Mouse (Mus musculus) intestine, embryonic 15.5 days (tissue): ENCODE results near the gene Iqce. TPM values are rescaled to one million over a fixed set of nuclear protein-coding genes. Genes with fewer than 3 reads are reported as not detected.
A peak's percentile ranks its signal among the peaks of the same experiment; 100 is the strongest.

Experiments used
- ATAC-seq: fragments of 200-750 bp; cut with Nextera tagmentation; 2 replicates; pipeline ENCODE4 v1.8.0; 2017; ENCODE audit warnings: moderate TSS enrichment, moderate library complexity
- H3K27ac ChIP-seq: fragments of 300-500 bp; sonication (generic); 2 replicates; pipeline ENCODE4 v1.5.1; 2015; ENCODE audit warnings: mild to moderate bottlenecking, inconsistent platforms
- H3K27me3 ChIP-seq: fragments of 300-500 bp; sonication (generic); replicated peaks from 2 replicates; pipeline ENCODE4 v1.6.1; 2015; ENCODE audit warnings: inconsistent platforms
- H3K36me3 ChIP-seq: fragments of 300-500 bp; sonication (generic); 2 replicates; pipeline ENCODE4 v1.6.1; 2015; ENCODE audit warnings: inconsistent platforms
- H3K4me1 ChIP-seq: fragments of 300-500 bp; sonication (generic); replicated peaks from 2 replicates; pipeline ENCODE4 v1.6.1; 2015; ENCODE audit warnings: inconsistent platforms
- H3K4me2 ChIP-seq: fragments of 300-500 bp; sonication (generic); replicated peaks from 2 replicates; pipeline ENCODE4 v1.6.1; 2015; ENCODE audit warnings: mild to moderate bottlenecking, inconsistent platforms
- H3K4me3 ChIP-seq: fragments of 300-500 bp; sonication (generic); replicated peaks from 2 replicates; pipeline ENCODE4 v1.5.1; 2015; ENCODE audit warnings: inconsistent platforms
- H3K9ac ChIP-seq: fragments of 300-500 bp; sonication (generic); 2 replicates; pipeline ENCODE4 v1.6.1; 2015; ENCODE audit warnings: inconsistent platforms
- H3K9me3 ChIP-seq: fragments of 300-500 bp; sonication (generic); 2 replicates; pipeline ENCODE4 v1.6.1; 2016; ENCODE audit warnings: inconsistent platforms
- WGBS: fragments of 180-500 bp; shearing (Covaris S2); methylation state at CpG from one replicate; pipeline ENCODE4 v1.1.7; 2015; 5-methylcytosine and 5-hydroxymethylcytosine counted together
- polyA plus RNA-seq: library from polyadenylated mRNA; unstranded; fragments of >200 nt; fragmentation: Nextera tagmentation; extraction: Ambion mirVana; gene quantifications from 2 replicates; pipeline ENCODE4 v1.2.1, GENCODE M21; 2015

The Iqce gene
- polyA plus RNA-seq = 18.8 and 19.4 TPM in 2 replicates

DNA sequence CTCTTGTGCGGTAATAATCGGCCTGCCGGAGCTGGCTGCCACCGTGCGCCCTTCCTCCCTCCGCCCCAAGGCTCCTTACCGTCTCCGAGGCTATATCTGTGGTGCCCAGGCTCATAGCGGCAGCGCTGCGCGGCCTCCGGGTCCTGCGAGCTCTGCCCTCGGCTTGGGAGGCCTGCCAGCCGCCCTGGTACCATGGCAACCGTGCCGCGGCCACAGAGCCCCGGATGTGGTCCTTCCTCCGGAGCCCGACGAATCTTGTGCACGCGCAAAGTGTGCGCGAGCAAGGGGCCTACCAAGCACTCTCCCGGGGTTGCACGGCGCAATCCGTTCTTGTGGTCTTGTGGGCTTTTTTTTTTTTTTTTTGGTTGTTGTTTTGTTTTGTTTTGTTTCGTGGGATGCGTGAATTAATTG, at the start of gene Iqce:
Iqce (minus strand) TSS at position 276 of the 411 bp plus-strand sequence.
- peaks cover 4% of the 10 kb centered on the region; the same call in 1 of the 2 replicates for H3K36me3 ChIP-seq
- peak; percentile 66 for ATAC-seq
- H3K4me1 ChIP-seq = peaks cover 34% of the 10 kb centered on the region
- H3K4me2 ChIP-seq = peak within 1 kb of the TSS; percentile 74
- no peaks in the 10 kb centered on the region for H3K27me3 ChIP-seq
- H3K27ac ChIP-seq = peak within 1 kb of the TSS; percentile 93
- H3K9me3 ChIP-seq = no peaks in the 10 kb centered on the region
- peak within 1 kb of the TSS; percentile 77 for H3K9ac ChIP-seq
- H3K4me3 ChIP-seq = peak within 1 kb of the TSS; percentile 74
- under 1% methylated on average over 33 of the region's 33 CpGs for WGBS

DNA sequence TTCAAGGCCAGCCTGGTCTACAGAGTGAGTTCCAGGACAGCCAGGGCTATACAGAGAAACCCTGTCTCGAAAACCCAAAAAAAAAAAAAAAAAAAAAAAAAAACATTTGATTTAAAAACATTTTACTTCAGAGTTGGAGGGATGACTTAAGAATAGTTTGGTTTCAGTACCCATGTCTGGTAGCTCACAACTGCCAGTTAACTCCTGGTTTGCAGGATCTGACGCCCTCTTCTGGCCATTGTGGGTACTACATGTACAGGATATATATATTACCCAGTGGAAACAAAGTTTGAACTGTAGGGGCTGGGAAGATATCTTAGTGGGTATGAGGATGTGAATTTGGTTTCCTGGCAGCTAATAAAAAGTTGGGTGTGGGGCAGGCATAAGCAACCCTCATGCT, 48.7 kb upstream of the Iqce start:
- WGBS = 5% methylated on average over 1 of the region's 2 CpGs
- H3K9ac ChIP-seq = no peak overlapping the region
- ATAC-seq = no peak
- H3K36me3 ChIP-seq = no peaks in the 10 kb centered on the region
- no peaks in the 10 kb centered on the region for H3K9me3 ChIP-seq
- no peak overlapping the region for H3K4me2 ChIP-seq
- no peaks in the 10 kb centered on the region for H3K27me3 ChIP-seq
- H3K4me3 ChIP-seq = no peak overlapping the region
- no peaks in the 10 kb centered on the region; the same call in 1 of the 2 replicates for H3K4me1 ChIP-seq
- H3K27ac ChIP-seq = no peak overlapping the region

GRCm38 (mm10) chr5:140749062-140749875, 47.1 kb upstream of the Iqce start:
- ATAC-seq = peak; percentile 87
- Histone ChIP-seq H3K27ac (no peak overlapping the region), H3K9me3 (no peaks in the 10 kb centered on the region), H3K4me1 (no peaks in the 10 kb centered on the region; the same call in 1 of the 2 replicates), H3K9ac (no peak overlapping the region), H3K4me3 (peak overlapping the region; percentile 24), H3K4me2 (peak overlapping the region; percentile 53), H3K36me3 (no peaks in the 10 kb centered on the region), H3K27me3 (no peaks in the 10 kb centered on the region)
- WGBS = 16% methylated on average over 12 of the region's 12 CpGs

DNA sequence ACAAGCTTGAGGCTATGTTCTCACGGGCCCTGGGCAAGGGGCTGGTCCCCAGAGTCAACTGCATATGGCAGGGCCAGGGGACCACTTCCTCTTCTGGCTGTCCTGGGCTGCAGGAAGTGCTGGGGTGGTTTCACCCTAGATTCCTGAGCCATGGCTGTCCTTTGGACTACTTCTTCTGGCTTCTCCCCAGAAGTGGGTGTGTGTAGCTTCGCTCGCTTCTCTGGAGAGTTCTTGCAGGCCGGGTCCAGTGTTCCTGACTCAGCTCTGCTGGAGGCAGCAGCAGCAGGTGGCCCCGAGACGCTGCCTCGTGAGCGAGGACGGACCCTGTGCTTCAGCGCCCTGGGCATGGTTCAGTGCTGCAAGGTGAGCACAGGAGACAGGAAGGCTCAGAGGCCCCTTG, 46.2 kb upstream of the Iqce start:
- ATAC-seq = no peak
- Histone ChIP-seq H3K9me3 (no peaks in the 10 kb centered on the region), H3K4me1 (no peaks in the 10 kb centered on the region; the same call in 1 of the 2 replicates), H3K9ac (no peak overlapping the region), H3K4me2 (no peak overlapping the region), H3K27me3 (no peaks in the 10 kb centered on the region), H3K27ac (no peak overlapping the region), H3K36me3 (no peaks in the 10 kb centered on the region), H3K4me3 (no peak overlapping the region)
- WGBS = 74% methylated on average over 10 of the region's 10 CpGs

DNA sequence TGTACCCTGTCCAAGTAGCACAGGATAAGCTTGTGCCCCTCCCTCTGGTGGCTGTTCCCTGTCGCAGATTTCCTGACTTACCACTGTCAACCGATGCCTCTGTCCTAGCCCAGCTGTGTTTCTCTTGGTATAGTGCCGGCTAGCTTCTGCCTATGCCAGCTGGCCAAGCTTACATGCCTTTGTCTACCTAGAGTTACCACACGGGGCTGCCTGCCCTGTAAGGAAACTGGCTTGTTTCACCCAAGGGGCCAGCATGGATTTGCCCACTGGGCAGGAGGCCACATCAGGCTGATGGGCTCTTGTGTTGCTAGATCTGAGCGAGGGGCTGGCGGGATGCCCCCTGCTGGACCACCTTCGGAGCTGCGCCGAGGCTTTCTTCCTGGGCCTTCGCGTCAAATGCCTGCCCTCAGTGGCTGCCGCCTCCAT, 41.5 kb upstream of the Iqce start:
- no peak overlapping the region for H3K4me2 ChIP-seq
- no peak overlapping the region for H3K27ac ChIP-seq
- H3K27me3 ChIP-seq = no peaks in the 10 kb centered on the region
- no peaks in the 10 kb centered on the region for H3K9me3 ChIP-seq
- no peak for ATAC-seq
- 33% methylated on average over 12 of the region's 12 CpGs for WGBS
- H3K36me3 ChIP-seq = no peaks in the 10 kb centered on the region
- H3K4me1 ChIP-seq = no peaks in the 10 kb centered on the region
- H3K4me3 ChIP-seq = no peak overlapping the region
- no peak overlapping the region for H3K9ac ChIP-seq

GRCm38 (mm10) chr5:140741877-140742276, 39.7 kb upstream of the Iqce start:
- Histone ChIP-seq H3K9me3 (no peaks in the 10 kb centered on the region), H3K4me3 (no peak overlapping the region), H3K36me3 (no peaks in the 10 kb centered on the region), H3K27ac (no peak overlapping the region), H3K4me1 (0 out of 2 replicates have a peak, but pooled peaks cover 4% of the 10 kb centered on the region), H3K4me2 (no peak overlapping the region), H3K9ac (no peak overlapping the region), H3K27me3 (peaks cover 6% of the 10 kb centered on the region; the same call in 1 of the 2 replicates)
- no peak for ATAC-seq

DNA sequence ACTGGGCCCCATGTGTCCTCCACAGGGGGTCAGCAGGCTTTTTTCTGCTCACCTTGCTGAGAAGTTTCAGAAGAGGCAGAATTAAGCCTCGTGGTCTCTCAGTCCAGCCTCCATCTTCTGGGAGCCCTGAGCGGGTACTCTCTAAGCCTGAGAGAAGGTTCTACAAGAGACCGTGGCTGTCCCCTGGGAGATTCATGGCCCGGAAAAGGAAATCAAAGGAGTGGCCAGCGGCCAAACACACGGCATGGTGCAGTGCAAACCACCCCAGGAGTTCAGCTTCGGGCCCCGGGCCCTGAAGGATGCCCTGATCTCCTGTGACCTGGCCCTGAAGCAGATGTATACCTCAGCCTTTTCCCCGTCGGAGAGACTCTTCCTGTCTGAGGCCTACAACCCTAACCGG, 38.9 kb upstream of the Iqce start:
- Histone ChIP-seq H3K4me1 (0 out of 2 replicates have a peak, but pooled peaks cover 4% of the 10 kb centered on the region), H3K9me3 (no peaks in the 10 kb centered on the region), H3K4me2 (no peak overlapping the region), H3K4me3 (no peak overlapping the region), H3K27ac (no peak overlapping the region), H3K27me3 (peaks cover 14% of the 10 kb centered on the region), H3K9ac (no peak overlapping the region), H3K36me3 (no peaks in the 10 kb centered on the region)
- WGBS = 74% methylated on average over 11 of the region's 11 CpGs
- no peak for ATAC-seq

DNA sequence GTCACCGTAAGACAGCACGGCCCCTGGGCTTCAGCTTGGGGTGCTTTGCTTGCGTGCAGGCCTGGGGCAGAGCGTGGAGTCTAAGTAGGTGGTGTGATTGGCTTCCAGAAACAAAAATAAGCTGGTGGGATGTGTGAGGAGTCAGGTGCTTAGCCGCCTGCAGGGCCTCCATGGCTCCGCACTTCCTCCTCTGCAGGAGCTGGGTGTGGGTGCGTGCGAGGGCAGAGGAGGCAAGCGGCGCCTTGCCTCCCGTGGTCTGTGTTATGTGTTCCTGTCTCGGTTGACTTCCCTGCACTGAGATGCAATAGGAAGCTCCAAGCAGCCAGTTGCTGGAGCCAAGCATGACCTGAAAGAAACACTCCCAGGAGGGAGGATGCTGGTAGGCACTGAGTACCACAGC, 37.6 kb upstream of the Iqce start:
- no peak overlapping the region for H3K4me2 ChIP-seq
- H3K27ac ChIP-seq = no peak overlapping the region
- 79% methylated on average over 12 of the region's 12 CpGs for WGBS
- ATAC-seq = no peak
- no peaks in the 10 kb centered on the region for H3K36me3 ChIP-seq
- no peak overlapping the region for H3K9ac ChIP-seq
- H3K27me3 ChIP-seq = peaks cover 21% of the 10 kb centered on the region
- H3K4me3 ChIP-seq = no peak overlapping the region
- H3K9me3 ChIP-seq = no peaks in the 10 kb centered on the region
- H3K4me1 ChIP-seq = peaks cover 14% of the 10 kb centered on the region

DNA sequence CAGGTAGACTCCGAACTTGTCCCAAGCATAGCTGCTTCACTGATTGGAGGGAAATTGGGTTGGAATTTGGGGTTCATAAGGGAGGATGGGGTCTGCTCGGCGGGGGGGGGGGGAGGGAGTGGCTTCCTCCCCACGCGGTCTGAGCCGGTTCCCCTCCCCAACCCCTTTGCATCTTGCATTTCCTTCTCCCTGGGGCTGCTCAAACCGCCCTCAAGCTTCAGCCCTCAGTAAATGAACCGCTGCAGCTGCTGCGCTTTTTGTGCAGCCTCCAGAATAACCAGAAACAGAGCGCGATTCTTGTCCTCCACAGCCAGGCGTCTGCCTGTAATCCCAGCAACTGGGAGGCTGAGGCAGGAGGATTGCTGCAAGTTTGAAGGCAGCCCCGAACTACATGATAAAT, 34.0 kb upstream of the Iqce start:
- peaks cover 21% of the 10 kb centered on the region for H3K27me3 ChIP-seq
- H3K9ac ChIP-seq = no peak overlapping the region
- ATAC-seq = peak; percentile 21; the same call in 1 of the 2 replicates
- peaks cover 14% of the 10 kb centered on the region for H3K4me1 ChIP-seq
- H3K27ac ChIP-seq = no peak overlapping the region
- no peaks in the 10 kb centered on the region for H3K9me3 ChIP-seq
- H3K4me2 ChIP-seq = peak overlapping the region; percentile 84
- 20% methylated on average over 11 of the region's 13 CpGs for WGBS
- 0 out of 2 replicates have a peak overlapping the region, but pooled peaks have one; percentile 34 for H3K4me3 ChIP-seq
- H3K36me3 ChIP-seq = no peaks in the 10 kb centered on the region

DNA sequence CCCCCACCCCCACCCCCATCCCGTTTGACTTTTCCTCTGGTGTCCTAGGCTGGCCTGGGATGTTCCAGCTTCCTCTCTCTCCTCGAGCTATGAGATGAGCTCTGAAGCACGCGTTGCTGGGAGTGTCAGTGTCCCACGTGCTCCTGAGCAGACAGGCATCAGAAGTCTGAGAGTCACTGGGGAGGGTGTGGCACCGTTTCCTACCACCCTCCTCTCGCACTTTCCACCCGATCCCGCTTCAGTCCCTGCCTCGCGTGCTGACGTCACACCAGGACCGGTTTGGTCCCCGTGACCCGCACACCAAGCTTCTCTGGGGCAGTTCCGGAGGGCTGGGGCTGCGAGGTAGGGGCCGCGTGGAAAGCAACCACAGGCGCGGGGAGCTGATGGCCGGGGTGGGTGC, 33.1 kb upstream of the Iqce start:
- 1% methylated on average over 19 of the region's 22 CpGs for WGBS
- Histone ChIP-seq H3K9ac (peak overlapping the region; percentile 29), H3K27me3 (peaks cover 21% of the 10 kb centered on the region), H3K9me3 (no peaks in the 10 kb centered on the region), H3K27ac (no peak overlapping the region), H3K4me2 (peak overlapping the region; percentile 84), H3K4me1 (peaks cover 14% of the 10 kb centered on the region), H3K4me3 (peak overlapping the region; percentile 34), H3K36me3 (no peaks in the 10 kb centered on the region)
- peak; percentile 67 for ATAC-seq

- Histone ChIP-seq H3K4me3 (no peak overlapping the region), H3K9ac (no peak overlapping the region), H3K27me3 (peaks cover 21% of the 10 kb centered on the region), H3K4me2 (no peak overlapping the region), H3K4me1 (peaks cover 14% of the 10 kb centered on the region), H3K36me3 (no peaks in the 10 kb centered on the region), H3K9me3 (no peaks in the 10 kb centered on the region), H3K27ac (no peak overlapping the region)
- 65% methylated on average over 3 of the region's 3 CpGs for WGBS
- no peak for ATAC-seq
These were observed 31.2 kb upstream of the Iqce start for GRCm38 (mm10) chr5:140733336-140733735.

- Histone ChIP-seq H3K36me3 (no peaks in the 10 kb centered on the region), H3K9me3 (no peaks in the 10 kb centered on the region), H3K4me1 (peaks cover 13% of the 10 kb centered on the region), H3K9ac (no peak overlapping the region), H3K4me2 (no peak overlapping the region), H3K27ac (no peak overlapping the region), H3K27me3 (peaks cover 18% of the 10 kb centered on the region), H3K4me3 (no peak overlapping the region)
- WGBS = 64% methylated on average over 4 of the region's 4 CpGs
- ATAC-seq = no peak
These were observed 30.0 kb upstream of the Iqce start for GRCm38 (mm10) chr5:140732195-140732594.
